Mouse (Mus musculus): ENCODE results near the gene Mpp5. TPM values are rescaled to one million over a fixed set of nuclear protein-coding genes. Genes with fewer than 3 reads are reported as not detected.
A peak's percentile ranks its signal among the peaks of the same experiment; 100 is the strongest.

Mpp5 gene
- polyA plus RNA-seq, 1 experiment from 2014 or later, result 18.5 TPM

DNA sequence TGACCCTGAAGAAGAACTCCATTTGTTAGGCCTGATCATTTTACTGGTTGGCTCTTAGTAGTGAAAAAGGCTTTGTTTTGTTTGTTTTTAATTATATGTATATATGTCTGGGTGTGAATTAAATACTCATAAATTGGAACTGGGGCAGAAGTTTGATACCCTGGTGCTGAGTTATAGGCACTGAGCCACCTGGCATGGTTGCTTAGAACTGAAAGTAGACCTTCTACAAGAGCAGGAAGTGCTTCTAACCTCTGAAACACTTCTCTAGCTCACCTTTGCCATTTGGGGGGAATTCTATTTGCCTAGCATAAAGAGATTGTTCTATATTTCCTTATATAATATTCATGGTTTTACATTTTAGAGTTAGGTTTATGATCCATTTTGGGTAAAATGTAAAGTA, 13.3 kb downstream of the Mpp5 start:
- Histone ChIP-seq H3K27ac (ENCODE audit: low read depth, low read length) (no peak overlapping the region), H3K9me3 (ENCODE audit: control insufficient read depth, low read length) (no peaks in the 10 kb centered on the region), H3K27me3 (replicated peaks; ENCODE audit: control insufficient read depth, insufficient read depth, low read length) (no peaks in the 10 kb centered on the region), H3K4me3 (ENCODE audit: low read depth, low read length) (no peak overlapping the region), H3K36me3 (ENCODE audit: control insufficient read depth, insufficient read depth, low read length) (no peaks in the 10 kb centered on the region), H3K4me2 (no peak overlapping the region), H3K4me1 (replicated peaks; ENCODE audit: control insufficient read depth, insufficient read depth, low read length) (no peaks in the 10 kb centered on the region), H3K9ac (ENCODE audit: low read depth, low read length) (no peak overlapping the region)
- ATAC-seq (replicated peaks; ENCODE audit: low FRiP score) (no peak), DNase-seq (ENCODE audit: low spot score) (no peak)

DNA sequence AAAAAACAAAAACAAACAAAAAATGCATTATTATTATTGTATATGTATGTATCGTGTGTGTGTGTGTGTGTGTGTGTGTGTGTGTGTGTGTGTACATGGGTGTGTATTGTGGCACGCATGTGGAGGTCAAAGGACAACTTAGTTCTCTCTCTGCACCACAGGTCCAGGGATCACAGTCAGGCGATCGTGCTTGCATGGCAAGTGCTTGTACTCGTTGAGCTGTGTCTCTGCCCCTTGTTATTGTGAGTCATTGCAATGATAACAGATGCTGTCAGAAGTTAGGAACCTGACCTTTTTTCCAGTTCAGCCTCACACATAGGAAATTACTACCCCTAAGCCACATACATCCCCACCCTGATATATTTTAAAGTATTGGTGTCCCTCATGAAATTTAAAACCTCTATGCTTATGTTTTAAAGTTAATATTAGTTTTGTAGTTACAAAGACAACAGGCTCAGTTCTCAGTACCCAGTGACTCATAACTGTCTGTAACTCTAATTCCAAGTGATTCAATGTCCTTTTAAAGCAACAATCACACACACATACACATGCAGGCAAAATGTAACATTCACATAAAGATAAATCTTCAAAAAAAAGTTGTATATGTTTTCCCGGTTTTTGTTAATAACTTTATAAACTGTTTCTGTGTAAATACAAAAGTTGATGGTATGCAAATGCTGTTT, 20.5 kb downstream of the Mpp5 start:
- ATAC-seq (replicated peaks; ENCODE audit: low FRiP score) (no peak), DNase-seq (ENCODE audit: low spot score) (no peak)
- H3K9me3 ChIP-seq (ENCODE audit: control insufficient read depth, low read length), result no peaks in the 10 kb centered on the region
- H3K36me3 ChIP-seq (ENCODE audit: control insufficient read depth, insufficient read depth, low read length), result no peaks in the 10 kb centered on the region; the same call in 1 of the 2 replicates
- no peaks in the 10 kb centered on the region for H3K27me3 ChIP-seq (replicated peaks; ENCODE audit: control insufficient read depth, insufficient read depth, low read length)
- H3K27ac ChIP-seq (ENCODE audit: low read depth, low read length), result no peak overlapping the region
- H3K4me1 ChIP-seq (replicated peaks; ENCODE audit: control insufficient read depth, insufficient read depth, low read length), result peaks cover 4% of the 10 kb centered on the region
- no peak overlapping the region for H3K9ac ChIP-seq (ENCODE audit: low read depth, low read length)
- H3K4me2 ChIP-seq, result no peak overlapping the region
- 72% methylated on average over 6 of the region's 6 CpGs for WGBS
- H3K4me3 ChIP-seq (ENCODE audit: low read depth, low read length), result no peak overlapping the region

DNA sequence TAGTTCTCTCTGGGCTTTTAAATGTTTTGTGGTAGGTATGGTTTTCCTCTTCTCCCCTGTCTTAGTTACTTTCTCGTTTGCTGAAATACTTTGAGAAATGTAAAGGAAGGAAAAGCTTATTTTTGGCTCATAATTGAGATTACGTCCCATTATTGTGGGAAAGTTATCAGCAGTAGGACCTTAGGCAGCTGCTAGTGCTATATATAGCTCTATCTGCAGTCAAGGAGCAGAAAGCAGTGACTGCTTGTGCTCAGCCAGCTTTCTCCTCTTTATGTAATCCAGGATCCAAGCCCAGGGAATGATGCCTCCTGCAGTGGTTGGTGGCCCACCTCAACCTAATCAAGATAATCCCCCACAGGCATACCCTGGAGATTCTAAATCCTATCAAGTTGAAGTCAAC, 24.5 kb downstream of the Mpp5 start:
- 32% methylated on average over 2 of the region's 2 CpGs for WGBS
- Histone ChIP-seq H3K27ac (ENCODE audit: low read depth, low read length) (no peak overlapping the region), H3K9me3 (ENCODE audit: control insufficient read depth, low read length) (no peaks in the 10 kb centered on the region), H3K4me2 (no peak overlapping the region), H3K4me3 (ENCODE audit: low read depth, low read length) (no peak overlapping the region), H3K27me3 (replicated peaks; ENCODE audit: control insufficient read depth, insufficient read depth, low read length) (no peaks in the 10 kb centered on the region), H3K36me3 (ENCODE audit: control insufficient read depth, insufficient read depth, low read length) (no peaks in the 10 kb centered on the region; the same call in 1 of the 2 replicates), H3K4me1 (replicated peaks; ENCODE audit: control insufficient read depth, insufficient read depth, low read length) (peaks cover 4% of the 10 kb centered on the region), H3K9ac (ENCODE audit: low read depth, low read length) (no peak overlapping the region)
- DNase-seq (ENCODE audit: low spot score) (no peak), ATAC-seq (replicated peaks; ENCODE audit: low FRiP score) (no peak)

DNA sequence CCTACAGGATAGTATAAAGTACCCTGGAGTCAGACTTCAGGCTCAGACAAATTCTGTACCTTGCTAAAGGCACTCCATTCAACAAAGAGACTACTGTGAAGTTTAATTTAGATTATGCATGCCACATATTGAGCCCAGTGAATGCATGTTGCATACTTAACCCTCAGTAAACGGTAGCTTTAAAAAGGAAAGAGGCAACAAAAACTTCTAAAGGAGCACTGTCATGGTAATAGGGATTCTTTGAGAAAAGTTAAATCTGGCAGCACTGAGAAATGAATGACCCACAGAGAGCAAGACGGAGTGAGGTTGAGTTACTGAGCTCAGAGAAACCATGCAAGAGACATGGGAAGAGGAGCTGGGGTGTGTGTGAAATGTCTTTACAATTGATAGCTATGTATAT, 29.2 kb downstream of the Mpp5 start:
- DNase-seq (ENCODE audit: low spot score) (no peak), ATAC-seq (replicated peaks; ENCODE audit: low FRiP score) (no peak)
- Histone ChIP-seq H3K9me3 (ENCODE audit: control insufficient read depth, low read length) (no peaks in the 10 kb centered on the region), H3K36me3 (ENCODE audit: control insufficient read depth, insufficient read depth, low read length) (no peaks in the 10 kb centered on the region; the same call in 1 of the 2 replicates), H3K9ac (ENCODE audit: low read depth, low read length) (no peak overlapping the region), H3K4me3 (ENCODE audit: low read depth, low read length) (no peak overlapping the region), H3K27ac (ENCODE audit: low read depth, low read length) (no peak overlapping the region), H3K4me1 (replicated peaks; ENCODE audit: control insufficient read depth, insufficient read depth, low read length) (peaks cover 4% of the 10 kb centered on the region), H3K4me2 (no peak overlapping the region), H3K27me3 (replicated peaks; ENCODE audit: control insufficient read depth, insufficient read depth, low read length) (no peaks in the 10 kb centered on the region)
- 66% methylated on average over 2 of the region's 2 CpGs for WGBS

DNA sequence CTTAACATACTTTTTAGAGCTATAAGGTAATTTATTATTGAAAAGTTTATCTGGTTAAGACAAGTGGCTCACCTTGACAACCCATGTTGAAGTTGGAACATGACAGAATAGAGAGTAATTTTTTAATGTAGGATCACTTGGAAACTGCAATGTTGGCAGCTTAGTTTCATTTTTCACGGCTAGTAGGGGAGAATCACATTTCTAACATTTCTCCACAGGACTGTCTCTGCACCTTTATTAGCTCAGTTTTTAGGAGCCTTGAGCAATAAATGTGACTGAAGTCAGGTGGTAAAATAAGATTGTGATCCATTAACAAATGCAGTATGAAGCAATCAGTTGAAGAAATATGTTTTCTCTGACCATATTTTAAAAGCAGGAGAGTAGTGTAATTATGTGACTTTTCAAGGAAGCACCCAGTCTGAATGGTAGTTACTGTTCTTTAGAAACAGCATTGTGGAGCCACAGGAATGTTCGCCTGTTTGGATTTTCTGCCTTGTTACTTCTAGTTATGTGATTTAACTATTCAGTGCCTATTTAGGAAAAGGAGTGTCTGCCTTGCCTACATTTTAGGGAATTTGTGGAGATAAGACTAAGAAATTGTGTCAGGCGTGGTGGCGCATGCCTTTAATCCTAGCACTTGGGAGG, 29.8 kb downstream of the Mpp5 start:
- no peak overlapping the region for H3K9ac ChIP-seq (ENCODE audit: low read depth, low read length)
- DNase-seq (ENCODE audit: low spot score) (no peak), ATAC-seq (replicated peaks; ENCODE audit: low FRiP score) (no peak)
- WGBS, result 83% methylated on average over 4 of the region's 4 CpGs
- H3K27me3 ChIP-seq (replicated peaks; ENCODE audit: control insufficient read depth, insufficient read depth, low read length), result no peaks in the 10 kb centered on the region
- H3K4me1 ChIP-seq (replicated peaks; ENCODE audit: control insufficient read depth, insufficient read depth, low read length), result no peaks in the 10 kb centered on the region
- H3K9me3 ChIP-seq (ENCODE audit: control insufficient read depth, low read length), result no peaks in the 10 kb centered on the region
- H3K4me2 ChIP-seq, result no peak overlapping the region
- no peak overlapping the region for H3K27ac ChIP-seq (ENCODE audit: low read depth, low read length)
- H3K4me3 ChIP-seq (ENCODE audit: low read depth, low read length), result no peak overlapping the region
- no peaks in the 10 kb centered on the region for H3K36me3 ChIP-seq (ENCODE audit: control insufficient read depth, insufficient read depth, low read length)

DNA sequence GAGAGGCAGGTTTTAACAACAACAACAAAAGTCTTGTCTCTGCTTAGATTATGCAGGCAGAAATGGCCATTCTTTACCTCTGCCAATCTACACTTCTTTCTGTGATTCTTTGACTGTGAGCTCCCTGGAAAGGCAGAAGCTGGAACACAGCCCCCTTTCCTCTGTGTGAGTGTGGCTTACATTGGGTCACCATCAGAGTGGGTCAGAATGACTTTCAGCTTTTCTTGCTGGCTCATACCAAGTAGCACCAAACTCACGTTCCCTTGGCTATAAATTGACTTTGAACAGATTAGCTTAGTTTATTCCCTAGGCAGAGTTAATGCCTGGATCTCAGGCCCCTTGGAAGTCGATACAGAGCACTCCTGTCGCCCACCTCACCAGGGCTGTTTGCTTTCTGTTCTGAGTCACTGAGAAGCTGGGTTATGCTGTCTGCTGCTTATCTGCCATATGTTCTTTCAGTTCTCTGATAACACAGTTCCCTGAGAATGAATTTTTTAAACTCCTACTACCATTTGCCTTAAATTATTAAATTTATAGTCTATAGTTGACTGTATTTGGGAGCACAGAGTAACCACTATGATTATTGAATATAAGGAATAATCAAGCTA, 39.7 kb downstream of the Mpp5 start:
- Histone ChIP-seq H3K4me3 (ENCODE audit: low read depth, low read length) (peak overlapping the region; percentile 24; the same call in 1 of the 2 replicates), H3K4me2 (peak overlapping the region; percentile 58), H3K4me1 (replicated peaks; ENCODE audit: control insufficient read depth, insufficient read depth, low read length) (peaks cover 16% of the 10 kb centered on the region), H3K27me3 (replicated peaks; ENCODE audit: control insufficient read depth, insufficient read depth, low read length) (no peaks in the 10 kb centered on the region), H3K9ac (ENCODE audit: low read depth, low read length) (no peak overlapping the region; the same call in 1 of the 2 replicates), H3K9me3 (ENCODE audit: control insufficient read depth, low read length) (no peaks in the 10 kb centered on the region), H3K36me3 (ENCODE audit: control insufficient read depth, insufficient read depth, low read length) (no peaks in the 10 kb centered on the region), H3K27ac (ENCODE audit: low read depth, low read length) (peak overlapping the region; percentile 56)
- no peak for DNase-seq (ENCODE audit: low spot score)
- peak; percentile 86 for ATAC-seq (replicated peaks; ENCODE audit: low FRiP score)
- 16% methylated on average over 3 of the region's 3 CpGs for WGBS

DNA sequence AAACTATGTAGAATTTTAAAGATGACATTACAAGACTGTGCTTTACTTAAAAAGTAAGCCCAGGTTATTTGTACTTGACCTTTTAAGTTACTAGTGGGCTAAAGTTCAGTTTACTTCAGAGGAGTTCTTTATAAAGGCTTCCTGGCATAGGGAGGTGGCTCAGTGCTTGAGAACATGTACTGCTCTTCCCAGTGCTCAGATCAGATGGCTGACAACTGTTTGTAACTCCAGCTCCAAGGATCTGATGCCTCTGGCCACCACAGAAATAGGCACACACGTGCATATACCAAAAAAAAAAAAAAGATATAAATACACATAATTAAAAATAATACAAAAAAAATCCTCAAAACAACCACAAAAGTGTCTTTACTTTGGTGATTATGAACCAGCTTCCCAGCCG, 42.1 kb downstream of the Mpp5 start:
- H3K9ac ChIP-seq (ENCODE audit: low read depth, low read length), result no peak overlapping the region
- H3K4me1 ChIP-seq (replicated peaks; ENCODE audit: control insufficient read depth, insufficient read depth, low read length), result peaks cover 16% of the 10 kb centered on the region
- ATAC-seq (replicated peaks; ENCODE audit: low FRiP score) (no peak), DNase-seq (ENCODE audit: low spot score) (no peak)
- H3K27ac ChIP-seq (ENCODE audit: low read depth, low read length), result no peak overlapping the region
- 67% methylated on average over 2 of the region's 2 CpGs for WGBS
- no peaks in the 10 kb centered on the region for H3K27me3 ChIP-seq (replicated peaks; ENCODE audit: control insufficient read depth, insufficient read depth, low read length)
- no peaks in the 10 kb centered on the region for H3K9me3 ChIP-seq (ENCODE audit: control insufficient read depth, low read length)
- no peak overlapping the region for H3K4me3 ChIP-seq (ENCODE audit: low read depth, low read length)
- no peak overlapping the region for H3K4me2 ChIP-seq
- H3K36me3 ChIP-seq (ENCODE audit: control insufficient read depth, insufficient read depth, low read length), result no peaks in the 10 kb centered on the region

DNA sequence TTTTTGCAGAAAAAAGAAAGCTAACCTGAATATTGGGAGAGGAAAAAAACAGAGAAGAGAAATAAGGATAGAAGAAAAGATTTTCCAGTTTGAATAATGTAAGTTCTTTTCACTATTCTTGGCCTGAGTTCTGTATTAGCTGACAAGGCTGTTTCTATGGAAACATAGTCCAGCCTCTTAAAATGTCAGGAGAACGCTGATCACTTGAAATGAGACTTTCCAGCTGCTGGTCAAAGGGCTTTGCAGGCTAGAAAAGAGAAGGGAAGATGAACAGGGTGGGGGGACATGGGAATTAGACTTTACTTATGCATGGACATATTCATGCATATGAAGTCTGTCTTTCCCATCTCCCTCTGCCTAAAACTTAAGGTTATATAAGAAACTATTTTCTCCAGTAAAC, 45.5 kb downstream of the Mpp5 start:
- no peaks in the 10 kb centered on the region for H3K9me3 ChIP-seq (ENCODE audit: control insufficient read depth, low read length)
- no peak overlapping the region for H3K4me2 ChIP-seq
- peaks cover 3% of the 10 kb centered on the region; the same call in 1 of the 2 replicates for H3K36me3 ChIP-seq (ENCODE audit: control insufficient read depth, insufficient read depth, low read length)
- no peak for ATAC-seq (replicated peaks; ENCODE audit: low FRiP score)
- no peak overlapping the region for H3K27ac ChIP-seq (ENCODE audit: low read depth, low read length)
- no peak for DNase-seq (ENCODE audit: low spot score)
- no peak overlapping the region for H3K4me3 ChIP-seq (ENCODE audit: low read depth, low read length)
- 47% methylated on average over 1 of the region's 1 CpGs for WGBS
- H3K4me1 ChIP-seq (replicated peaks; ENCODE audit: control insufficient read depth, insufficient read depth, low read length), result peaks cover 4% of the 10 kb centered on the region
- H3K27me3 ChIP-seq (replicated peaks; ENCODE audit: control insufficient read depth, insufficient read depth, low read length), result no peaks in the 10 kb centered on the region
- no peak overlapping the region for H3K9ac ChIP-seq (ENCODE audit: low read depth, low read length)

Measured in liver, embryonic 11.5 days (tissue).